Mouse (Mus musculus): Measurements from ENCODE around the gene 4933405L10Rik.

Gene 4933405L10Rik

DNA sequence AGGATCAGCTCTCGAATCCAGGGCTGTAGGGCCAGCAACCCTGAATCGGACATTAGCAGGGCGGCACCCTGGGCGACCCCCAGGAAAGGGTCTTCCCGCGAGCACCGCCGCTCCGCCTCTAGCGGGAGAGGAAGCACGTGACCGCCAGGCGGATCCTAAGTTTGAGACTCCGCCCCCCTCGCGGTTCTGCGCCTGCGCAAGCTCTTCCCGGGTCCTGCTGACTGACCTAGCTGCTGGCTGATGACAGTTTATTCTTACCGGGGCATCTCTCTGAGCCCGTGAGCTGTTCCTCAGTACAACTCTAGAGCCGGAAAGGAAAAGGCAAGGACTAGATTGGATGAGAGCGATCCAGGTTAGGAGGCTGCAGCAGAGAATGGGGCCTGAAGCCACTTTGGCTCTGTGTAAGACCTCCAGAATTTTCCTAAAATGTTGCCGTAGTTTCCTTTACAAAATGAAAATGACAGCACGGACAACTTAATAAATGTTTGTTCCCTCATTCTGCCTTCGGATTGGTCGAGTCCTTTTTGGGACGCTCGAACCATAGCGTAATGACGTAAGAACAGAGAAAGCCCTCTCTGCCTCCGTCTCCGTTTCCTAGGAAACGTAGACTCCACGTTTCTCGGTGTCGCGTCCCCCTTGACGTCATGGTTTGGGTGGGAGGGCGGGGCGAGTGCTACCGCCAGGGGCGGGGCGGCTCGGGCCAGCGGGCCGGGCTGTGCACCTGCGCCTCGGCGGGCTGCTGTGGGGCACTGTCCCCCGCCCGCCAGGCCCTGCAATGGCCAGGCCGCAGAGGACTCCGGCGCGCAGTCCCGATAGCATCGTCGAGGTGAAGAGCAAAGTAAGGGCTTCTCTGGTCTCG is 6.3 kb upstream of the 4933405L10Rik start, which contains the start of the genes Acd and Pard6a:
Gene Acd (minus strand): TSS at position 137 of the 859 bp plus-strand sequence.
Gene Pard6a (plus strand): TSS at position 183 of the 859 bp plus-strand sequence.
- peak; percentile 96 for DNase-seq

DNA sequence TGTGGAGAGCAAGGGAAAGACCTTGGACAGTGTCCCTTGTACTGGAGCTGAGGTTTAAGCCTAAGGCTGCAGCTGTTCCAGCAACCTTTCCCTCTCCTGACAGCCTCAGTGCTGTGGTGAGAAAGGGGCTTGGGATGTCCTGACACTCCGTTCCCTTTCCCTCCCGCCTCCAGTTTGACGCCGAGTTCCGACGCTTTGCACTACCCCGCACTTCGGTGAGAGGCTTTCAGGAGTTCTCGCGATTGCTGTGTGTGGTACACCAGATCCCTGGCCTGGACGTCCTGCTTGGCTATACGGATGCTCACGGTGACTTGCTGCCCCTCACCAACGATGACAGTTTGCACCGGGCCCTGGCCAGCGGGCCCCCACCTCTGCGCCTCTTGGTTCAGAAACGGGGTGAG is 5.5 kb upstream of the 4933405L10Rik start:
- no peak for DNase-seq

DNA sequence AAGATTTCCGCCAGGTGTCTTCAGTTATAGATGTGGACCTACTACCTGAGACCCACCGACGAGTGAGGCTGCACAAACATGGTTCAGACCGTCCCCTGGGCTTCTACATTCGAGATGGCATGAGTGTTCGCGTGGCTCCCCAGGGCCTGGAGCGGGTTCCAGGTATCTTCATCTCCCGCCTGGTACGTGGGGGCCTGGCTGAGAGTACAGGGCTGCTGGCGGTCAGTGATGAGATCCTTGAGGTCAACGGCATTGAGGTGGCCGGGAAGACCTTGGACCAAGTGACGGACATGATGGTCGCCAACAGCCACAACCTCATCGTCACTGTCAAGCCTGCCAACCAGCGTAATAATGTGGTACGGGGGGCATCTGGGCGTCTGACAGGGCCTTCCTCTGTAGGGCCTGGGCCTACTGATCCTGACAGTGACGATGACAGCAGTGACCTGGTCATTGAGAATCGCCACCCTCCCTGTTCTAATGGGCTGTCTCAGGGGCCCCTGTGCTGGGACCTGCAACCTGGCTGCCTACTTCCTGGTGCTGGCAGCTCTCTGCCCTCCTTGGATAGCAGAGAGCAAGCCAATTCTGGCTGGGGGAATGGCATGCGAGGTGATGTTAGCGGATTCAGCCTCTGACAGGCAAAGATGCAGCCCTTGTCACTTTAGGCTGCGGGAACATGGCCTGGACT is 4.6 kb upstream of the 4933405L10Rik start:
- DNase-seq = no peak

DNA sequence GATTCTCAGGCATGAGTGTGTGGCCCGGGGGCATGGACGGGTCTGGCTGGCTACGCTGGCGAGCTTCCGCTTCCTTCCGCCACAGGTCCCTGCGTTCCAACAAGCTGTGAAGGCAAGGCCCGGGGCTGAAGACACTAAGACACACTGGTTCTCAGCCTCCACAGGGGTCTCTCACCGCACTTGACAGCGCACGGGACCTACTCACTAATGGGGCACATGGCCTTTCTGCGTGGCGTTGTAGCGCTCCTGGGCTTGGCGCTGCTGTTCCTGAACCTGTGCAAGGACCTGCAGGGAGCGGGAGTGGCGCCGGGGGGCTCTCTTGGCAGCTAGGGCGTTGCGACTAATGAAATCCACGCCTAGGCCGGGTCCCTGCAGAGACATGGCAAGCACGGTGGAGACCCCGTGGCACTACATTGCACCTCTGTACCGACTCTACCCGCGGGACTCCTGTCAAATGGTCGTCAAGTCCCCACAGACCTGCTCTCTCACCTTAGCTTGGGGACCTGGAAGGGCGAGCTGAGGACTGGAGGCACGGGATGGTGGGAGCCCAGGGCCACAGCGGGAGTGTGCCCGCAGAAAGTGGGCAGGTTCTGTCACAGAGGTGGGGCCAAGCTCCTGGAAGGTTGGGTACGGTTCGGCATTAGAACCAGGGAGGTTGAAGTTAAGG is 3.2 kb upstream of the 4933405L10Rik start:
- no peak for DNase-seq

DNA sequence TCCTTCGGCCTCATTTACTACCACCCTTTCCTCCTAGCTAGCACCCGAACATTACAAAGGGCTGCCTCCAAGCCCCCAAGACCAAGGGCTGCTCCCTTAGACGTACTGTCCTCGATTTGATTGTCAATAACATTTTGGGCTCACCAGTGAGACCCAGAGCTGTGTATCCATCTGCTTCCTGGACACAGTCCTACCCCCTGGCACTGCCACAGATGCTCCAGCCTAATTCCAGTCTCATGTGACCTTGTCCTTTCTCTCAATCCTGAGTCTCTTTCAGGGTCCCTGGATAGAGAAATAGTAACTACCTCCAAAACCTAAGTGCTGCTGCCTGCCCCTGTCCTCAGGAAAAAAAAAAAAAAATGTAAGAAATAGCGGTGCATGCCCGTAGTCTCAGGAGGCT is 2.5 kb upstream of the 4933405L10Rik start:
- no peak for DNase-seq

DNA sequence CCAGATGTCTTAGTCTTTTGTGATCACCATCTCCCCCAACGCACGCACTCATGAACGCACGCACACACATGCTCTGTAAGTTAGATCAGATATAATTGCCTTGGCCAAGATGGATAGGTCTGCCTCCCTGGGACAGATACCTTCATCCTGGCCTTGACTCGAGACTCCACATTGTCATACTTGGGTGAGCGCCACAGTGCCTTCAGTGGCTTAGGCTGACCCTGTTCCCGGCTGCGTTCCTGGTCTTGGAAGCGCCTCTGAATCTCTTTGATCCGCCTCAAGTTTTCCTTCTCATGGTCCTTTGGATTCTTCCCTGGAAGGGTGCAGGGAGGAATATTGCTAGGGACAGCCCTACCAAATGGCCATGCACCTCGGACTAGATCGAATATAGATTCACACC is 1.0 kb upstream of the 4933405L10Rik start:
- no peak for DNase-seq

DNA sequence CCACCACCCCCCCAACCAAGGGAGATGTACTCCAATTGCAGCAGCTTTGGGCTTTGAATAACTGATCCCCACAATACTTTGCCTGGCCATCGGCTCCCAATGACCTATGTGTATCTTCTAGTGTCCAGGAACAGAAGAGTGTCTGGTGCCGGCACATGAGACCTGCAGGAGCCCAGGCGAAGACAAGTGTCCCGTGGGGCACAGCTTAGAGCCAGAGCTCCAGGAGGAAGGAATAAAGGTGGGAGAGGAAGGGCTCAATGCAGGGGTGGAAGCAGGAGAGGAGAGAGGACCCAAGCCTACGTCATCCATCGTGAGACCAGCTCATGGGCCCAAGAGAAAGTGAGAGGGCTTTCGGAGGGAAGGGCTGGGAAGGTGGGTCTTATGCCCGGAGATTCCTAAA is 1.2 kb downstream of the 4933405L10Rik start:
- no peak for DNase-seq

DNA sequence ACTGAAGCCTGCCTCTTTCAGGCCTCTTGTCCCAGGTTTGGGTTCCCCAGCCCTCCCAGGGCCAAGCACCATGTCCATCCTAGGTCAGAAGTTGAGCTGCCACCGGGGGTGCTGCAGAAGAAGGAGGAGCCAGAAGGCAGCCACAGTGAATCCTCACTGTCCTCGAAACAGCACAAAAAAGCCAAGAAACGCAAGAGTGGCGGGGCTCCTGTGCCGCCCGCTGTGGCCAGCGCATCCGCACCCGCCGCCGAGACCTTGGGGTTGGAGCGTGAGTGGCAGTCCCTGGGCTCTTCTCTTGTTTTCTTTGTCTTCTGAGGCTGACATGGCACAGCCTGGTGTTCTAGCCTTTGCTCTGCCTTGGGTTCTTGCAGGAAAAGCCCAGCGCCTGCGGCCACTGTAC is 1.9 kb downstream of the 4933405L10Rik start:
- no peak for DNase-seq

DNA sequence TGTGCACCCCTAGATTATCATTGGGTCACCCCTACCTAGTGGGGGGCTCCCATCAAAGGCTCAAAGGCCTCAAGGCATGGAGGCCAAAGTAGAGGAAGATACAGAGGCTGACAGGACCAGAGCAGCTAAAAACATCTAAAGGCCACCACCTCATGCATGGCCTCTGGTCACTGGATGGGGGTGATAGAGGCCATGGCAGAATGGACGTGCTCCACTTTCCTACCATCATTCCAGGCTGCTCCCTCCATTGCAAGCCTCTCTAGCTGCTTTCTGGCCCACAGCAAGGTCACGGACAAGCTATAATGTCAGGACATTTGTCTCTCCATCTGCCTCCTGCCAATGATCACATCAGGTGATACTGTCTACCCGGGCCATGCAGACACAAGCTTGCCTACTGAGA is 4.8 kb downstream of the 4933405L10Rik start:
- no peak for DNase-seq

DNA sequence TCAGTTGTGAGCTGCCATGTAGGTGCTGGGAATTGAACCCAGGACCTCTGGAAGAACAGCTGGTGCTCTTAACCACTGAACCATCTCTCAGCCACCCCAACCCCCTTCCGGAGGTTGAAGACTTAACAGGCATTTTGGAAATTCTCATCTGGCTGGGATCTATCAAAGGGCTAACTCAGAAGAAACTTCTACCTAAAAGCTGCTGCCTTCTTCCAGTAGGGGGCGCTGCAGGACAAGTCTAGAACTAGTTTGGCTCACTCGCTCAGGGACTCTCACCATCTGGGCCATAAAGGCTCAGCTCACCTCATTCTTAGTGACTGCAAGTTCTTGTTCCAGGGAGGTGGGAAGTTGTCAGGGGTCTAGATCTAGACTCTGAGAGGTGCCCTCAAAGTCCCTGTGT is 6.7 kb downstream of the 4933405L10Rik start:
- peak; percentile 94 for DNase-seq

DNA sequence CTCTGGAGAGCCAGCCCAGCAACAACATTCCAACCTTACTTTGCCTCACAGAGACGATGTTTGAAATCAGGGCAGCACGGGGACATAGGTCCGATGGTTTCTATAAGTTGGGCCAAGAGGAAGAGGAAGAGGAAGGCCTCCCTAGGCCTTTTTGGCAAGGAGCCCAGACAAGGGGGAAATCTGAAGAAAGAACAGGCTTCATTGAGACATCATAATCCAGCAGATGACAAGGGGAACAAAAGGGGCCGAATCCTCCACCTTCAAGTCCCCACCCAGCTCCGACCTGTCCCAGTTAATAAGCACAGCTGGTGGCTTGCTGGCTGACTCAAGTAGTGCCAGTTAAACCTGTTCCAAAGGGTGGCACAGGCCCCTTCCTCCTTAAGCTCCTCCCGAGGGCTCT is 7.6 kb downstream of the 4933405L10Rik start:
- DNase-seq = peak; percentile 46

DNA sequence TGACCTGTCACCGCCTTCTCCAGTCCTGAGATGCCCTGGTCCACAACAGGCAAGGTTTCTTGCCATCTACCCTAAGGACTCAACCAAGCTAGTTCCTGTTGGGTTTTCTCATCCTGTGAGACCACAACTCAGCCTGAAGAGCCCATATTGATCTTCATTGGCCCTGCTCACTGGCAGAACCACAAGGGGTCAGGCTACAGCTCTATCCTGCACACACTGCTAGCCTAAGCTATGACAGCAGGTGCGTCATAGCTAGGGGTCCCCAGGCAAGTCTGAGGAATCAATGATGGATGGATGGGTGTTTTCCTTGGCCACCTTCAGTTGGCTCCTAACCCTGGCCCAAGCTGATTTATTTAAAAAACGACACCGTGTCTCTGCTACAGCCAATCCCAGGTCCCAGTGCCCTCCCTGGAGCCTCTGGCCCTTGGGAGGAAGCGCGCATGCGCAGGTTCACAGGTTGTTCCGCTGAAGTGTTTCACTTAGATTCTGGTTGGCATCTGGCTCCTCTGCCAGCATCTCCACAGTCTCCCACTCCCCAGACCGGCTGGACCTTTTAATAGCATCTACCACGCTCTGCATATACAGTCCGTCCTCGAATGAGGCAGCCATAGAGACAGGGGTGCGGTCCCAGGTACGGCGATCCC is 9.0 kb downstream of the 4933405L10Rik start:
- no peak for DNase-seq

DNA sequence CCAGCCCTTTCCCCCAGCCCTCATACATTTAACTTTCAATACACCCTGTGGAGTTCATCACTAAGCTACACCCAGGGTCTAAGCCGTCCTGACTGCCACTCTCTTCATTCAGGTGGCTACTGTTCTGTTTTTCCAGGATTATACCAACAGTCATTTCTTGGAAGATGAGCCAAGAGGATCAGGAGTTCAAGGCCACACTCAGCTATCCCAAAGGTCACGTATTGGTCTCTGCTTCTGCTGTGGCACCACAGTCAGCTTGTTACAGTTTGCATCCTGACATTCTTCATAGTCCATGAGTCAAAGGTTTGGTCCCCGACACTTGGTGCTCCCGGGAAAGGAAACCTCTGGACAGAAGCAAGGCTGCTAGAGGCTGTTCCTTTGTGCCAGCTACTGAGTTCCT is 12.2 kb downstream of the 4933405L10Rik start:
- DNase-seq = no peak

DNA sequence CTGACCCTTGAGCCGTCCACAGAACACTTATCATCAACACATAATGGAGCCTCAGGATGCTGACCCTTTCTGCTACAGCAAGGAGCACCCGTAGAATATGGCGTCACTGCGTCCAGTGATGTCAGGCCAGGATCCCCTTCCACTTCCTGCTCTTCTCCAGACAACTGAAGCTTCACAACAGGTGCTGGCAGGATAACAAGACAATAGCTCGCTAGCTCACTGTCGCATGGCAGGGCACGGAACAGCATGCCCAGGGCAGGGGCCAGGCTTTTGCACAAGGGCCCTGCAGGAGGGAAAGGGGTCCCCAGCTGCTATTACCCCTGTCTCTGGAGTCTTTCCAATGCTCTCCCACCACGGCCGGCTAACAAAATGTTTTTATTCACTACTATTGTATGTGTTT is 15.4 kb downstream of the 4933405L10Rik start:
- no peak for DNase-seq

DNA sequence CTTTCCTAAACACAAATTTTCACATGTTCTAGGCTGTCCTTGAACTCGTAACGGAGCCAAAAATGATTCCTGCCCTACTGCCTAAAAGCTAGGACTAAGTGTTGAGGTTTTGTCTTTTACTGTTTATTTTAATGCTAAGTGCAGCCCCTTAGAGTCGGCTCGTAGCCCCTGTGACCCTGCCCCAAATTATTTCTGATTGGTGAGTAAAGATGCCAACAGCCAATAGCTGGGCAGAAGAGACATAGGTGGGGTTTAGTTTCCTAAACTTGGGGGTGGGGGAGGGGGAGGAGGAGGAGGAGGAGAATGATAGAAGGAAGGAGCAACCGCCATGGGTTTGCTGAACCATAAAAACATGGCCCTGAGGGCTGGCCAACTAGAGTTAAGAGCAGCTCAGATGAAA is 18.3 kb downstream of the 4933405L10Rik start:
- no peak for DNase-seq

DNA sequence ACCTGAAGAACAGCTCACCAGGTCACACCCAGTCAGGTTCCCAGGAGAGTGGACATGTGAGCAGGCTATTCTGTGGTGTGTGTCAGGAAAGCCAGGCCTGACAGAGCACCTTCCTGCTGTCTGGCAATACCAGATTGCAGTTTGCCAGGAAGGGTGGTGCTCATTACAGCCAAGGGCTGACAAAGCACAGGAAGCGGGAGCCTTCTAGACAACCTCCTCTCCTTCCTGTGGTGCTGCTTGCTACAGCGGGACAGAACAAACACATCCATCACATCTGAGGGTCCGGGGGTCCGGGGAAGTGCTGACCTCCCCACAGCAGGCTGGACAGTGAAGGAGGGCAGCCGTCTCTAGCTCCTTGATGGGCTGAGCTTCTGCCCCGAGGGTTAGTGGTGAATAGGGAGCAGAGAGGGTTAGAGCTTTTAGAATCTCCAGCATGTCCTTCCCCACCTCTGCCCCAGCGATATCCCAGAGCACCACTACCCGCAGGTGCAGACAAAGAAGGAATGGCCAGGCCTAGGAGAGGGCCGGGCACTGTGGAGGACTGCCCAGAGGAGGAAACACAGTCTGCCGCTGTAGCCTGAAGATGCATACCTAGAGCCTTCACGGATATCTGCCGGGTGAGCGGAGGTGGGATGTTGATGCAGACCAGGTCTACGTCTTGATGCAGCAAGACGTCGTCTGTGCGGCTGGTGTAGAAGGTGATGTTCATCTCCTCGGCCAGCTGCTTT is 20.1 kb downstream of the 4933405L10Rik start:
- DNase-seq = peak; percentile 80

DNA sequence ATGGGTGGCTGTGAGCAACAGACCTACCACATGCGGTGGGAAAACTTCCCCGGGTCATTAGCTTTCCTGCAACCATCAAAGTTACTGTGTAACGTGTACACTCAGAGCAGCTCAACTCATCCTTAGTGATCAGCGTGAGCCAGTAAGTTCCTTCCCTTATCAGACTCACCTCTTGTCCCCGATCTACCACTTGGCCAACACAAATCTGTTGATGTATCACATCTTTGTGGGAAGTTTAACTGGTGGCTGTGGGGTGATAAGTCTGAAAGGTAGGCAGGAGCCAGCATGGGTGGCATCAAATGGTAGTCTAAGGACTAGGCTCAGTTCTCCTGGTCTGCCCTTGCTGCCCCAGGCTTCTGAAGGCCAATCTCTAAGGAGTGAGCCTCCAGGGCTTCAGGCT is 24.7 kb downstream of the 4933405L10Rik start:
- no peak for DNase-seq

DNA sequence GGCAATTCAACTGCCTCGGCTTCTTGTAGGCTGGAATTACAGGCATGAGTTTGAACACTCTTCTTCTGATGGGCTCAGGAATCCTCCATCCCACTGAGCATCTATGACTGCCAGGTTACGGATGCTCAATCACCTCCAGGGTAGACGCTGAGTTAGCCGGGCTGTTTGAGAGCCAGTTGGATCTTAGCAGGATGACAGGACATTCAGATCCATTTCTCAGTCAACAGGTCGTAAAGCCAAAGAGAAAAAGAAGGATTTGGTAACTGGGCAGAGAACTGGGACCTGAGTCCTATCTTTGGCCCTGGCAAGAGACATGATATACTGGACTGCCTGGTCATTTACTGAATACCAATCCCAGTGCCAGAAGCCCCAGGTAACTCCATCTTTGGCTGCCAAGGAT is 31.8 kb downstream of the 4933405L10Rik start:
- no peak for DNase-seq

DNA sequence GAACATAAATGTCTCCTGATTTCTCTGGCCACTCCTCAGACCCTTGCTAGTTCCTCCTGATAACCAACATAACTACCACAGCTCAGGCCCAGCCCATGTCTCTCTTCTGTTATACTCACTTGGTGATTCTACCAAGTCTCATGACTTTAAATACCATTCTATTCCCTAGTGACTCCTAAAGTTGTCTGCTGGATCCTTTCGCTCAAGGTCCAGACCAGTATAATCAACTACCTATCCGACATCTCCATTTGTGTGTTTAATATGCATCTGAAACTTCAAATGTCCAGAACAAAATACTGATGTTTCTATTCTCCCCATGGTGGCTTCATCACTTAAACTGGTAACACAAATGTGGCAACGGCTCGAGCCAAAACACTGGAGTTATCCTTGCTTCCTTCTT is 35.8 kb downstream of the 4933405L10Rik start:
- no peak for DNase-seq

DNA sequence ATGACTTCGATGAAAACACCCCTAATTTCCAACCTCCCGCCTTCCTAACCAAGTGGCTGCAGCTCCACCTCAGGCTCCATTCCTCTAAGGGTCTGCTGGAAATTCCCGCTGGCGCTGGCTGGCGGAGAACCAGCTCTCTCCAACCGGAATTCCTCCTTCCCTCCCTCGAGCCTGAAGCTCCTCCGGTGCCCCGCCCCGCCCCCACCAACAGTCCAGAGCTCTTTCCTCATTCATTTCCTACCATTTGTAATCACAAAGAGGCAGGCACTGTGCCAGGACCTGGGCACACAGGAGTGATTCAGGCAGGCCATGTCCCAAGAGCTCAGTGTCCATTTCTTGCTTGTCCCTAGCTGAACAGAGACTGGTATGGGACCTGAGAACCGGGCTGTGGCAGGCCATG is 43.2 kb downstream of the 4933405L10Rik start:
- DNase-seq = peak; percentile 92

DNA sequence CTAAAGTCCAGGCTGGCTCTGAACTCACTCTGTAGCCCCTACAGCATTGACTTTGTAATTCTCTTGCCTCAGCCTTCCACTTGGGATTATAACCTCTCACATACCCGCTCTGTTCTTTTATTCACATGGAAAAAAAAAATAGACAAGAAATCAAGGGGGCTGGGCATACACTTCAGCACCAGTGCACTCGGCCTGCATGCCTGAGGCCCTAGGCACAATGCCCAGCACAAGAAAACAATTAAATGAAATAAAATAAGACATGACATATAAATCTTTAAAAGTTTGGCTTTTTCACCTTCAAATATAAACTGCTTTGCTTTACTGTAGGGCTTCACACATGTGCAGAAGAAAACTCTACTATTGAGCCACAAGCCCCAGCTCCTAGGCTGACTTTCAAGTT is 46.5 kb downstream of the 4933405L10Rik start:
- DNase-seq = no peak

DNA sequence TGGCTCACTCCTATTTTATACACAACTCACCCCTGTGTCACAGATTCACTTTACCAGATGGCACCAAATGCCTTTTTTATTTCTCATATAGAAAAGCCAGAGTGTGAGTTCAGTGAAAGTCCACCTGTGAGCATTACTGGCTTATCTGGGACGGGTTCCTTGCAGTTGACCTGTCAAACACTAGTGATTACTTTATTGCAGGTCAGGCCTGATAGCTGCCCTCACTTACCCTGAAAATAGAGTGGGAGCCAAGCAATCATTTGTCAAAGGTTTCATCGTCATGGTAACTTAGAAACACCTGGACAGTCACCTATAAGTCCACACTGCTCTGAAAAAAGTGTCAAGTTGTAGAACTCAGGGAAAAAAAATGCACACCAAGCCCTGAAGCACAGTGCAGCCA is 47.2 kb downstream of the 4933405L10Rik start:
- no peak for DNase-seq
